Mouse (Mus musculus) lung, postnatal 10 days (tissue): ENCODE results near the gene Socs1.

Source experiments
- DNase-seq: peaks from one replicate; pipeline ENCODE4 v3.0.0; 2021

Socs1 gene

DNA sequence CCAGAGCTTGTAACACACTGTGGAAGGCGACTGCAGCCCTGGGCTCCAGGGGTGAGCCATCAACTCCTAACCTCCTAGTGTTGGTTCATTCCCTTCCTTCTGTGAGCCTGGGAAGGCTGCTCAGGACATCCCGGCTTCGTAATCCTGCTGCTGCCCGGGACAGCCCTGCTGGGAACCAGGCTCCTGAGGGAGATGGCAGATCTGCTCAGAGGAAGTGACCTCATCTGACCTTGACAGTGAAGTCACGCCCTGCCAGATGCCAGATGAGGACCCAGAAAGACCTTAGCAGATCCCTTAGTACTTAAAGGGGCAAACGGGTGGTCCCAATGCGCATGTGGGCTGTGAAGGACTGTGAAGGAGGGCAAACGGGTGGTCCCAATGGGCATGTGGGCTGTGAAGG, 24.2 kb downstream of the Socs1 start:
- peak; percentile 44 for DNase-seq

DNA sequence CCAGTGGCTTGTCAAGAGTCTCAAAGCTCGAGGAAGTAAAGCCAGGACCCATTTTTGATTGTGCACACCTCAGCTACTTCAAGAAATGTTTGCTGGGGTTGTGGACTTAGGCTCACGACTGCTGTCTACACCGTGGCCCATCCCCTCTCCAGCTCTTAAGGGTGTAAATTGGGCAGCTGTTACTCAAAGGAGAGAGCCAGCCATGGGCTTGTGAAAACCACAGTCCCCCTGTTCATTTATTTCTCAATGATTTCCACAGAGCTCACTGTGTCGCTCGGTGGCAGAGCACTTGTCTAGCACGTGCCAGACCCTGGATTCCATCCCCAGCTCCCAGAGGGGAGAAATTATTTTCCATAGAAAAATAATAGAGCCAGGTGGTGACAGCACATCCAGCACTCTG, 29.2 kb downstream of the Socs1 start:
- DNase-seq = no peak

DNA sequence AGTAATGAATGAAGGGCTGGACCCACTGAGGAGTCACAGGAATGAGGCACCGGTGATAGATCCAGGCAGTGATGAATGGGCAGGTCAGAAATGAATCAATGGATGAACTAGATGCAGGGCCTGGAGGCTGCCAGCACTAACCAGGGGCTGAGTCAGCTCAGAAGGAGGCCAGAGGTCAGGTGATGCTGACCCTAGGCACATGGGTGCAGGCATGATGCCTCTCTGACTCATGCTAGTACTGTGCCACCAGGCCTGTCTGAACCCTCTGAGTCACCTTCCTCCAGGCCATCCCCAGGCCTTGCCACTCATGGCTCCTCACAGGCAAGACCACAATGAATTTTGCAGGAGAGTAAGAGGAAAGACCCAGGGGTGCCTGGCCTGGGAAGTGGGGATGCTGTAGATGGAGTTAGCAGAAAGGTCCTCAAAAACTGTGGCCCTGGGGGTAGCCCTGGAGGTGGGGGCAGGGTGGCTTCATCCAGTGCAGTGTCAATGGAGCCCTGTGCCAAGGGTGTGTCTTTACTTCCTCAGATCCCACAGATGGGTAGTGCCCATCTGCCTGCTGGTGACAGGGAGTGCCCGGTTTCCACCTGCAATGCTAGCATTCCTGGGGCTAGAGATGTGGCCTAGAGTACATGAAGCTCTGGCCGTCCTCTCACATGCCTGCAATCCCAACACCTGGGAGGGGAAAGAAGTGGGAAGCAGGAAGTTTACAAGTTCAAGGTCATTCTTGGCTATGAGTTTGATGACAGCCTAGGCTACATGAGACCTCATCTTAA, 30.6 kb downstream of the Socs1 start:
- no peak for DNase-seq

DNA sequence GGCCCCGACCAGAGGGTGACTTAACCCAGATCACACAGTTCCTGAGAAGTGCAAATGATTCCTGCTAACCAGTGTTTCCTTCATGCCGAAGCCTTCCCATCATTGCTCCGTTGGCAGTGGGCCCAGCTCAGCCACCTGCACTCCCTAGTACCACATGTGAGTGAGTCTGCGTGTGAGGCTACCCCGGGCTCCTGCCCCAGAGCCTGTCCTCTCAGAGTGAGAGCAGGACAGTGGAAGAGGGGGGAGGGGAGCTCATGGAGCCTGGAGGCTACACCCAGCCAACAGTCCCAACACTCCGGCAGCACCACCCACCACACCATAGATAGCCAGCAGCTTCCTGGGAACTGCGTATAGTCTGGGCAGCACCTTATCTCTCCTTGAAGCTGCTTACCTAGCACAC, 35.5 kb downstream of the Socs1 start:
- no peak for DNase-seq

DNA sequence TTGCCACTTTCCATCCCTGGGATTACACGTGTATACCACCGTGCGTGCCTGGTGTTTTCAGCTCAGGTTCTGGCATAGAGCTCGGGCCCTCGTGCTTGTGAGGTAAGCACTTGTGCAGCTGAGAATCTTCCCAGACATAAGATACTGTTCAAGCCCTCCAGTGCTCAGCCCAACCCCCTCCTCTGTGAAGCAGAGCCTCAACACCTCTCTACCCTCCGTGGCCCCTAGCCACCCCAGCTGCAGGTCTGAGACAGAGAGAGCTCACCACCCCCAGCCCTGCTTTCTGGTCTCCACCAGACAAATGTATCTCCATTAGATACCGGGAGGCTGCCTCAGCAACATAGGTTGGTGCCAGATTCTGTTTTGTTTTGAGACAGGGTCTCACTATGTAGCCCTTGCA, 36.1 kb downstream of the Socs1 start:
- DNase-seq = no peak

DNA sequence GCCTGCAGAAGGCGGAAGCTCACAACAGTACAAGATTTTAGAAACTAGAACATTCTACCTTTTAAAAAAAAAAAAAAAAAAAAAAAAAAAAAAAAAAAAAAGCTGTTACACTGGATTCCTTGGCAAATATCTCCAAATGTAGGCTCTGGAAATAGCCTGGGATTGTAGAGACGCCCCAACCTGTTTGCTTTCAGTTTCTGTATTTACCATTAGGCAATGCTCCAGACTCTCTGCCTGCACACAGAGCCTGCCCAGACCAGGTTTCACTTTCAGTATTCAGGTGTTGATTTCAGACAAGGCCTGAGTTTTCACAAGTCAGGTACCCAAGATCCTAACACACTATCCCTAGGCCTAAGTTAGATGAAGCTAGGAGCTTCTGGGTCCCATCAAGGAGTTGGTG, 44.3 kb downstream of the Socs1 start:
- peak; percentile 51 for DNase-seq

DNA sequence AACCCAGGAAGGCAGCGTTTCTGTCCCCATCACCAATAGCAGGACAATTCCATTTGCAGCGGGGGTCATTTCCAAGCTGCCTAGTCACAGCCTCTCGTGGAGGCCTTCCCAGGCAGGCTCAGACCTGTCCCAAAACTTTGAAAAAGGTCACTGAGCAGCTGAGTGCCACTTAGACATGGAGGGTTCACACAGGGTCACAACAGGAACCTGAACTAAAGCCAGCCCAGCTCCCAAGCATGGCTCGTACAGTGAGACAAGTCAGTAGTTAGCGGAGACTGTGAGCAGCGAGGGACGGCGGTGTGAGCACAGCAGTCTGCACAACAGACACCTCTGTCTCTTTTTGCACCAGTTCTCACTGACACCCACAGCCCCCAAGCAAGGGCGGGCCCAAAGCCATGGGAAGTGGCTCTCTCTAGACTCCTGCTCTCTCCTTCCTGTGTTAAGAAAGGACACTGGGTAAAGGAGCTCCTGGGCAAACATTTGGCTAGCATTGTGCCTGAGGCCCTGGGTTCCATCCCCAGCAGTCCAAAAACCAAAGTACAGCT, 45.4 kb downstream of the Socs1 start:
- no peak for DNase-seq

DNA sequence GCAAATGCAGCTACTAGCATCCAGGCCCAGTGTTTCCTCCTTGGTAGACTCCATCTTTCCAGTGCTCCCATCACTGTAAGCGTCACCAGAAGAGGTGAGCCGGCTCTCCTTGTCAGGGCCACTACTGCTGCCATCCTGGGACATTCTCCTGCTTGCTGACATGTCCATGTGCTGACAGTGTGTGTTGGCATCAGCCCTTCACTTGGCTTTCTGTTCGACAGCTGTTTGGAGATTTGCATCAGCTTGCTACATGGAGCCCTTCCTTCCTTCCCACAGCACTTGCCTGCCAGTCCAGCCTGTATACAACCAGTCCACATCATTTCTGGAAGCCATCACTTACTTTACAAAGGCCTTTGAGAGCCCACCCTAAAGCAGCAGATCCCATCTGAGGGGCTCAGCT, 46.5 kb downstream of the Socs1 start:
- no peak for DNase-seq

DNA sequence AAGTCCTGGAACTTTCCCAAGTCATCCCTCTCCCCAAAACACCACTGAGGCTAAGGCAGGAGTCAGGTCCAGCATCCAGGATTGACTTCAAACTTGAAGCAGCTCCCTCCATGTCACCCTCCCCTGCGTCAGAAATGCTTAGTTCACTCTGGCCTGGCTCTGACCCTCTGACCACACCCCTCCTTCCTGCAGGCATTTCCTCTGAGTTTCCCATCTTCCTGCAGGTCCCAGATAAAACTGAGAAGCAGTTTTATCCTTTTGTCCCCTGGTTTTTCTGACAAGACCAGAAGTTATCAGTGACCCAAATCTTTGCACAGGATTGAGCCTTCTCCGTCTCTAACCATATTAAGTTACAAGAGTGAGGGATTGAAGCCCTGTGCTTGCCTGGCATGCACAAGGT, 47.8 kb downstream of the Socs1 start:
- peak; percentile 76 for DNase-seq

DNA sequence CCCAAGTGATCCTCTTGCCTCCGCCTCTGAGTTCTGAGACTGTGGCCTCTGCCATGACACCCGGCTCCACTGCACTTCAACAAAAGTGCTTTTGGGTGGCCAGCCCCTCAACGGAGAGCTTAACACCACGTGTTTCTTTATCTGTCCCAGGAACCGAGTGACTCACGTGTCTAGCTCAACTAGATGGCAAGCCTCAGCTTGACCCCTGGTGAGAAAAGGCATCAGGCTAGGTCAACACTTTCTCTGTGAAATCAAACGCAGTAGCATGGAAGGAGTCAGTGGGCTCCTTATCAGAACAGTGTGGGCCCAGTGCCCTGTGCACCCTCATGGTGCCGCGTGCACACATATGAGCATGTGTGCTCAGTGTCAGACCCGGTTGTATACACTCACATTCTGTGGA, 49.0 kb downstream of the Socs1 start:
- no peak for DNase-seq

DNA sequence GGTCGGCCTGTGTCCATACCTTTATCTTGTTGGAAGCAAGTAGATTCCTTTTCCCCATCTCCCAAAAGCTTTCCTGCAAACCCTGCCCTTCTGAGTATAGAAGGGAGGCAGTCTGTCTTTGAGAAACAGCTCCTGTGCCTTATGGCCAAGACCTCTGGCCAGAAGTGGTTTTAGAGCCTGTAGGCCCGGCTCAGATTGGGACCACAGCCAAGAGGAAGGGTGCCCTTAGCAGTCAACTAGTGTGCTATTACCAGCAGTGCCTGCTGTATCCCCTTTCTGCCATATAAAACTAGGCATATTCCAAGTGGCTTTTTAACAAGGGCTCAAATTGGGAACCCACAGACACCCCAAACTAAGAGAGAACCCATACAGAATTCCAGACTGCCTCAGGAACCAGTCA, 49.6 kb downstream of the Socs1 start:
- peak; percentile 50 for DNase-seq

DNA sequence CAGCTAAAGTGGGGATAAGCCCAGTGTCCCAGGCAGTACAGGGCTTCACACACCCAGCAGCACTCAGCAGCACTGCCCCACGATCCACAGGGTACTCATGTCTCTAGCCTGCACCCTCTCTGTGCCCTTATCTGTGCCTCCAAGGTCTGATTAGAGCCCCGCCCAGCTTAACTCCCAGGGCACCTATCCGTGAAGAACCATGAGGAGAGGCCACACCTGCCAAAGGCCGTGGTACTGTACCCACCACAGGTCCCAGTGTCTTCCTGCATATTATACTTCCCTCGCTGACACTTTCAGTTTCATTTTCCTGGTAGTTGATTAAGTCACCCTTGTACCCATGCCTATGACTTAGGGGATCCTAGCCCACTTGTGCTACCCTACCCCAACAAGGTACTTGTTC, 52.9 kb downstream of the Socs1 start:
- DNase-seq = no peak
